Mouse (Mus musculus) mouse trophoblast stem cell (cell line): ENCODE measurements around the gene Med21.

Source experiments
- in situ Hi-C, 2 experiments: fragments of 300-500 bp; cut with MseI, MboI; formaldehyde crosslinking; loops; 2 replicates in 1 of 2; 3 replicates in 1 of 2; pipeline ENCODE4 v1.15.1; 2025

The Med21 gene

DNA sequence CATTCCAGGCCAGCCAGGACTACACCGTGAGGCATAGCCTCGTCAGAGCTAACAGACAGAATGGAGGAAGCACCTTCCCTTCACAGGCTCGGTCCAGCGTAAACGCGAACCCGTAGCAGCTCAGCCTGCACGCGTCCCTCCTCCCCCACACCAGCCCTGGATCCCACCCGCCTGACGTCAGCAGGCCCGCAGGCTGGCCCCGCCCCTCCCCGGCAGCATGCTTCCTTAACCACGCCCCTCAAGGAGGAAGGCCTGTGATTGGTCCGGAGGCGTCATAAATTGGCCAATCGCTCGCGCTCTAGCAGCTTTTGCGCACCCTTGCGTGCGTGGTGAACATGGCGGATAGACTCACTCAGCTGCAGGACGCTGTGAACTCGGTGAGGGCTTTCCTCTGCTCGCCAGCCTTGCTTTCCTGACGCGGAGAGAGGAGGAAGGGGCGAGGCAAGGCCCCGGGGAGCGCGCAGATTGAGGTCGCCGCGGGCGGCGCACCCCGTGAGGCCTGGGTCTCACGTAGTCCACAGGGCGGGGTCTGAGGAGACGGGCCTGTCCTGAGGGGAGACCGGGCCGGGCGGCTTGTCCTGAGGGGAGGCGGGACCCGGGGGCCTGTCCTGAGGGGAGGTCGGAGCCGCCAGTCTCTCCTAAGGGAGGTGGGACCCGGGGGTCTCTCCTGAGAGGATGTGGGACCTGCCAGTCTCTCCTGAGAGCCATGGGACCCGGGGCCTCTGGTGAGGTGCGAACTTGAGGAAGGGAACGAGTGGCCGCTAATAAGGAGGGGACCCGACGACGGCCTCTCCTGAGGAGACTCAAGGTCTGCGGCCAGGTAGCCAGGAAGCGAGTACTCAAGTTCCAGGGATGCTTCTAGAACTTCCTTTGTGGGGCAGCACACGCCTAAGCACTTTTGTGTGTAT, at the start of gene Med21, which contains the start of gene Tm7sf3:
Gene Med21 (plus strand): TSS at position 272 of the 908 bp plus-strand sequence.
Gene Tm7sf3 (minus strand): TSS at position 549 of the 908 bp plus-strand sequence.
- in situ Hi-C loops = no loop called here

DNA sequence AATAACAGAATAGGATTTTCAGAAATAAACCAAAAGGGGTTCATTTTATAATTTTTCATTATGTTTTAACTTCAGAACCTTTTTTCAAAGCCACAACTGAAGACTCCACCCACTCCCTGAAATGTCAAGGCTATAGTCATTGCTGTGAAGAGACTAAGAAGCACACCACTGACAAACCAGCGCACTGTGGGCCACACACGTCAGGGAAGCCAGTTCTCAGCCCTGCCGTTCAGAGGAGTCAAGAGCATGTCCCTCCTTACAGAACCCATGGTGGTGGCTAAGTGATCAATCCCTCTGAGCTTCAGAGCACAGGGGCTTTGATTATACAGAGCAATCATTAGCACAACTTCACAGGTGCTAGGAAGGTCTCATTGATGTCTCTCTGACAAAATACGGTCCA, 39.7 kb upstream of the Med21 start:
- in situ Hi-C loops = no loop called here

DNA sequence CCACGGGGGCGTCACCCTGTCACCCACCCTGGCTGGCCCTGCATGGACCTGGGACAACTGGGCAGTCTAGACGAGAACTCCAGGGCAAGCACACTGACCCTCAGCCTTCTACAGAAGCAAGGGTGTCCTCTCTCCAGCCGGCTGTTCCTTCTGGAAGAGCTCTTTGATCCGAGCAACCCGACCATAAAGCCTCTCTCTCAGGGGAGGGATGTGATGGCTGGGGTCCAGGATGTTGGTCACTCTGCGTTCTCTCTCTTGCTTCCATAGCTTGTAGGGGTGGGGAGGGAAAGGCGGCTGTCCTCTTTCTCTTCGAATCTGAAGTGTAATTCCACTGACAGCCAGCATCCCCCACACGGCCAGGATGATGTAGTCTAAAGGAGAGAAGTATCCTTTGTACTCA, 38.7 kb upstream of the Med21 start:
- in situ Hi-C loops = no loop called here

DNA sequence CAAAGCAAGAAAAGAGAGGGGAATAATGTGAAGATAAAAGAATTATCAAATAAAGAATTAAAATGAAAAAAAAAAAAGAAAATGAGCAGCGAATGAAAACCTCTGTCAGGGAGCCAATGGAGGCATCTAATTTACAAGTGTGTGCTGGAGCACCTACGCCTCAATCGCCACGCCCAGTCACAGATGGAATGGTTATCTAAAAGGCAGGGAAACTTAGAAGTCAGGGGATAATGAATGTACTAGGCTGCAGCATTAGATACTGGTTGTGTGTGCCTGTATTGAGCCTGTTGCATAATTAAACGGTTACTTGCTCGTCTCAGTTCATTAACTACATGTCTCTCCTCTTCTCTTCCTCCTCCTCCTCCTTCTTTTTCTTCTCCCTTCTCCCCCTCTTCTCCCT, 31.0 kb upstream of the Med21 start:
- in situ Hi-C loops = no loop called here

DNA sequence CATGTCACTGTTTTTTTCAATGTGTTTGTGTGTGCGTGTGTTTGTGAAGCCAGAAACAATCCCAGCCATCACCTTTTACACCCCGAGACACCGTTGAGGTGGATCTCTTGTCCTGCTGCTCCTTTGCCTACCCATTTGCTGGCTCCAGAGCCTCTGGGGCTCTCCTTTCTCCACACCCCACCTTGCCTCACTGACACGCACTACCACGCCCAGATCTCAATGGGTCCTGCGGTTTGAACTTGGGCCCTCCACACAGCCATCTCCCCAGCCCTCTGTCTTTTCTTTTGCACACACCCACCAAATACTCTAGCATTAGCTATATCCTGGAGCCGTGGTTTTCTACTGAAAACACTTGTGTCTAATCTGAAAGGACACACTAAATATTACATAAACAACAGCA, 30.4 kb upstream of the Med21 start:
- in situ Hi-C loops = no loop called here

DNA sequence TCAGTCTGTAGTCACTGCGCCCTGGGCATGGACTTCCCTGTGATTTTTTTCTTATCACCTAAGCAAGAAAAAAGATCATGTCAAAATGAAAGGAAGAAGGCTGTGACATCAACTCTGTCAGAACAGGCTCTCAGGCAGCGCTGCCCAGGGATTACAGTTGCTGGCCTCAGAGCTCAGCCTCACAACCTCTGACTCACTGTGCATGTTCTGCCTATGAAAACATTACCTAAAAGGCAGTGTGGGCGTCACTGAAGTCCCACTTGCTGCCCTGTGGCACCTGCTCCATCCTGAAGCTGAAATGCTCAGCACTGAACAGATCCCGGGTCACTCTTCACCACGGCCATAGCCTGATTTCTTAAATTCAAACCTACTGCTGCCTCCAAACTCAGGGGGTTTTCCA, 29.6 kb upstream of the Med21 start:
- in situ Hi-C loops = no loop called here

DNA sequence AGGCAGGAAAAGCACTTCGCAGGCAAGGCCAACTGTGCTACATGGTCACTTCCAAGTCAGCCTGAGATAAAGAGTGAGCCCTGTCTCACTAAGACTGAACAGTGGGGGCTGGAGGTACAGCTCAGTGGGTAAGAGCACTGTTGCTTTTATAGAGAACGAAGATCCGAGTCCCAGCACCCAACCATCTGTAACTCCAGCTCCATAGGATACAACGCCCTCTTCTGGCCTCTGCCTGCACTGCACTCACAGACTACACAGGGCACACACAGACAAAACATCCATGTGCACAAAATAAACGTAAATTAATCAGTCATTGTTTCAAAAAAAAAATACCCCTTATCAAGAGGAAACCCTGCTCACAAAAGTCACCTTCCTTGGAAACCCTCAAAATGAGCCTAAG, 28.4 kb upstream of the Med21 start:
- in situ Hi-C loops = no loop called here

DNA sequence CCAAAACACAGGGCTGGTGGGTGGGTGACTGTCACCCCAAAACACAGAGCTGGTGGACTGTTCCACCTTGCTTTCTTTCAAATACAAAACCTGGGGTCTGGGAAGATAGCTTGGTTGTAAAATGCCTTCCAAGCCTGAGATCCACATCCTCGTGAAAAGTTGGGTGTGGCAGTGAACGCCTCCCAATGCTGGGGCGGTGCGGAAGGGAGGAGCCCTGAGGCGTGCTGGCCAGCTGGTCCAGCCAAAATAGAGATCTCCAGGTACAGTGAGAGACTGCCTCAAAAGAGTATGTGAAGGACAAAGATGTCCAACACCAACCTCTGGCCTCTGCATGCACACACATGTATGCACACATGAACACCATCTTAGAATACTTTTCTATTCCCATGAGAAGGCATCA, 27.8 kb upstream of the Med21 start:
- in situ Hi-C loops = no loop called here

DNA sequence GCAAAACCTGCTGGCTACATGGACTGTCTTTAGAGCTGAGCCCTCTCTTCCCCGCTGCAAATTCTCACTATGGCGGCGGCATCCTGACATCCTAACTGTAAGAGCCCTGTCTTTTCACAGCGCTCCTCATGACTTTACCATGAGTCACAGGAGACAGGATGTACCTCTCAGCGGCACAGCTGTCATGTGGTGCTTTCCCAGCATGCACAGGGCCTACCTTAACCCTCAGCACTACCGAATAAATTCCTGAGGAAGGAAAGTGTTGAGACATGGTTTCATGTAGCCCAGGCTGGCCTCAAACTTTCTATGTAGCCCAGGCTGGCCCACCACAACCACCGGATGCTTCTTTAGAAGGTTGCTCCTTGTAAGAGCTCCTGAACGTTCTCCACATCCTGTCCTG, 26.5 kb upstream of the Med21 start:
- in situ Hi-C loops = no loop called here

DNA sequence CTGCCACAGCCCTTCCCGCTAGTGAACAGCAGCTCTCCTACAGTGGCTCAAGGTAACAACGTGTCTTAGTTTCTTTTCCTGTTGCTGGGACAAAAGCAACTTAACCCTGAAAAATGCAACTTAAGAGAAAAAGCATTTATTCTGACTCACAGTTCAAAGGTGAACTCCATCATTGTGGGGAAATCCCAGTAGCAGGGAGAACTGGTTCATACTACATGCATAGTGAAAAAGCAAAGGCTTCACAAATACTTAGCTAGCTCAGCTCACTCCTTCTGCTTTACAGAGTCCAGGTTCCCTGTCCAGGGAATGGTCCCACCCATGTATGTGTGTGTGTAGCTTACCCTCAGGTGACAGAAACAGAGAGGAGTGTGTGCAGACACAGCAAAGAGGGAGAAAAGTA, 25.7 kb upstream of the Med21 start:
- in situ Hi-C loops = no loop called here

DNA sequence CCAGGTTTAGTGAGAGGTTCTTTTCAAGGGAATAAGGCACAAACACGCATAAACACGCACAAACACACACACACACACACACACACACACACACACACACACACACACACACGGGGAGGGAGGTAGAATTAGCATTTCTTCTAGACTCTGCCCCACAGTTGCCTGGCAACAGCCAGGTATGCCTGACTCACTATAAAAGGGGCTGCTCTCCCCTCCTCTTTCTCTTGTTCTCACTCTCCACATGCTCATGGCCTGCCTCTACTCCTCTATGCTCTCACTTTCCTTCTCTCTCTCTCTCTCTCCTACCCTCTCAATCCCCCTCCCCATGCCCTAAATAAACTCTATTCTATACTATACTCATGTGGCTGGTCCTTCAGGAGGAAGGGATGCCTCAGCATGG, 14.2 kb upstream of the Med21 start:
- in situ Hi-C loops = no loop called here

DNA sequence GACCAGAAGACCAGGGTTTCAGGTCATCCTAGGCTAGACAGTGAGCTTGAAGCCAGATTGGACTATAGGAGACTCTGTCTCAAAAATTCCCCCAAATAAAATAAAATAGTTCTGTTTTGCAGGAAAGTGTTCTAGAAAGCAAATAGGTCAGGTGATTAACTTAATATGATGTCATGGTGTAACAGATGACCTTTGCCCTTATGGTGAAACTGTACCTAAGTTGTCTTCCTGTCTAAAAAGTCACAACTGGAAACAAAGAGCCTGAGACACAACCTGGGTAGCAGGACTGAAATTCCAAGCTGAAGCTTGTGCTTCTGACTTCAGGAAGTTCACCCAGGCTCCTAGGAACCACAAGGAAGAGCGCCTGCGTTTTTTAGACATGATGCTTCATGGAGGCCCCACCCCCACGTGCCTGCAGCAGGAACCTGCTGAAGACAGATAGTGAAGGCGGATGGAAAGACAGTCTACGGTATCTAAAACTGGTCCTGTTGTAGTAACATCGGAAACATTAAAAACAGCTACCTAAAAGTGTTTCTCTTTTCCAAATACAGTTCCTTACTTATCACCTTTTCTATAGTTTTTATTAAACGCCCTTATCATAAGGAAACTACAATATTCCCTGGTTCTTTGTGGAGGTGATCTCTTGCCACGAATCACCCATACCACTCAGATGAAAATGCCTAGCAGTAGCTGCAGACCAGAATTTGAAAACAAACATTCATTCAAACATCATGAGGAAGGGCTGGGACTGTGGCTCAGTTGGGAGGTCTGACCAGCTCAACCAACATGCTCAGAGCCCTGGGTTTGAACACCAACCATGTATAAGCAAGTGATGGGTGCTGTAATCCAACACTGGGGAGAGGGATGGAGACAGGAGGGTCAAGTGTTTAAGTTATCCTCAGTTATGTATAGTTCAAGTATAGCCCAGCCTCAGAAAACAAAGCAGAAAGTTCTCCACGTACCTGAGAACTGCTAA, 12.3 kb upstream of the Med21 start:
- in situ Hi-C loops = no loop called here

DNA sequence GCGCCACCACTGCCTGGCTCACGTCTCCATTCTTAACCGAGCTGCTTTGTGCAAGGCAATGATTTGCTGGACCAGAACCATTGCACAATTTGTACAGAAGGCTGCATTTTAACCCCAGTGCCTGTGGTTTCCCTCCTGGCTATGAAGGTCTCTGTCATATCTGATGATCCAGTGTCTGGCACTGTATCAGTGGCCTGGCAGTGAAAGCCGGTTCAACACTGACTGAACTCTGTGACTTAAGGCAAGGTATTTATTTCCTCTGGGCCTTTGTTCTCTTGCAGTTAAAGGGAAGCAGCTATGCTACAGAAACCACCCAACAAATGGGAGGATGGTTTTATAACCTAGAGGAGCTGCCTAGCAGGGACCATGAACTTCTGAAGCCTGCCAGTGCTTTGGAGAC, 11.4 kb upstream of the Med21 start:
- in situ Hi-C loops = no loop called here

DNA sequence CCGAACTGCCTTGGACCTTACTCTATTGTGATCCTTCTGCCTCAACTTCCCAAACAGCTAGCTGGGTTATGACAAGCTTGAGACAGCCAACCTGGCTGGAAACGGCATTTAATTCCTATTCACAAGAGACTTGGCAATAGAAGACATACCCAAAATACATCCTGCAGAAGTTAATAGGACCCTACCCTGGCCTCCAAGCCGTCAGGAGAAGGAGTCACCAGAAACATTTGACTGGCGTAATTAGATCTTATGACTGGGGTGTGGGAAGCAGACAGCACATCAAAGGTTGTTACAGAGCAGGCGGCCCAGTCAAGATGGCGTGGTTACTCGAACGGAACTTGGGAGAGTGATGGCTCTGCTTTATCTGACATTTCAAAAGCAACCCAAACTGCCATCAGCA, 10.5 kb upstream of the Med21 start:
- in situ Hi-C loops = no loop called here

DNA sequence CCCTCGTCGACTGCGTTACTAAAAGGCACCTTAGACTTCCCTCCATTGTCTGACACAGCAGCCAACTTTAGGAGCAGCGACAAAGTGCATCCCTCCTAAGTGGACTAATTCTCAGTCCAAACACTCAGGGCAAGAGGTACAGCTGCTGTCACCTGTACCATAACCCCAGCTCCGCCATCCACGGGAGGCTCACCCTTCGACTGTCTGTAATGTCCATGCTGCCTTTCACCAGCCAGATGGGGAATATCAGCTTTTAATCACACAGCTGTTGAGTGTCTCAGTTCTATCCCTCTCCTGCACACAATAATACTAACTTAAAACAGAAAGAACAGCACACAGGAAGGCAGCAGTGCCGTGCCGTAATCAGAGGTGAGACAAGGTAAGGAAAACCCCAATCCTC, 9.9 kb upstream of the Med21 start:
- in situ Hi-C loops = no loop called here

DNA sequence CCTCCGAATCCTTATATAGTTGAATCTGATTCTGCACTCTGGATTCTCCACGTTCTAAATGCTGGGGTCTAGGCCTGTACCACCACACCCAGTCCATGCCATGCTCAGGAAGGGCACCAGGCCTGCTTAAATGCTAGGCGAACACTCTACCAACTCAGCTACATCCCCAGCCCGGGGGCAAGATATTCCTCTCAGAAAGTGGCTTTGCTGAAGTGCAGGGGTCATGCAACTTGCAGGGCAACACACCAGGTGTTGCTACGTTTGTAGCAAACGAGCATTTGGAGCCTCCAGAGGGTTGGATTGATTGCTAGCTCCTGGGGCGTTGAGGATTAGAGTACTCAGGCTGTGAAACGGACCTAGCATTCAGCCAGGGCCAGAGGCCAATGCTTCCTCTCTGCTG, 9.2 kb upstream of the Med21 start:
- in situ Hi-C loops = no loop called here

DNA sequence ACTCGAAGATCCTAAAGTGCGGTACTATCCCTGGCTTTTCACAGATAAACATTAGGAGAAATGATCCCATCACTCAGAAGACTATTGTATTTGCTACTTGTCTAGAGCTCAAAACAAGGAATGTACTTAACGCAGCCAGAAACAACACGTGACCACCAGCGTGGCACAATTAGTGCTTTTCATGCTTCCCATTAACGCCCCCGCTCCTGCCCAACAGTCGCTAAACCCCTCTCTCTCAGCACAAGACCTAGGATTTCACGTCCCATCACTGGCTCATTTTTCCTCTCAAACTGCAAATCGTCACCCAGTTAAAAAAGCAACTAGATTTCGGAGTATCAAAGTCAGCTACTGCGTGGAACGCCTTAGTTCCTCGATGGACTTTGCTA, 8.7 kb upstream of the Med21 start:
- in situ Hi-C loops = no loop called here

DNA sequence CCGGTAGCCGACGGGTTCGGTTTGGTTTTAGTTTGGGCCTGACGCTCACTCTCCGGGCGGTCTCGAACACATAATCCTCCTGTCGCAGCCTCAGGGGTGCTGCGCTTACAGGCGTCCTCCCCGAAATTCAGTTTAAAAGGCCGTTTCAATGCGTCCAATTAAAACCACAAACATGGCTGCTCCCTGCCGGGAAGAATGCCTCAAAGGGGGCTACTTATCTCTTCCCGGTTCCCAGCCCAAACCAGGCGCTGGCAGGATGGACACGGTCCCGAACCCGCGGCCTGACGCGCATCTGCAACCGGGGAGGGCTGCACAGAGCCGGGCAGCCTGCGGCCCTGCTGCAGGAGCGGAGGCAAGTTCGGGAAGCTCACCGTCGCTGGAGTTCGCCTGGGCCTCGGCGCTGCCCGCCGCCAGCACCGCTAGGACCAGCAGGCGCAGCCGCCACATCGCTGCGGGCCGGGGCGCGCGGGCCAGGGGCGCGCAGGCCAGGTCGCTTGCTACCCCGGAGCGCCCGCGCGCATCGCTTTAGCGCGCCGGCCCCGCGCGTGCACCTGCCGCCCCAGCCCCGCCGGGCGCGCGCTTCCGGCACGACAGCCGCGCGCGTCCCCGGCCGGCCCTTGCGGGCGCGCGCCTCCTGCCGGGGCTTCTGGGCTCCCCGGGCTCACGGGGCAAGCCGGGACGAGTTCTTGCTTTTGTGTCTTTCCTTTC, 8.2 kb upstream of the Med21 start:
- in situ Hi-C loops = no loop called here

DNA sequence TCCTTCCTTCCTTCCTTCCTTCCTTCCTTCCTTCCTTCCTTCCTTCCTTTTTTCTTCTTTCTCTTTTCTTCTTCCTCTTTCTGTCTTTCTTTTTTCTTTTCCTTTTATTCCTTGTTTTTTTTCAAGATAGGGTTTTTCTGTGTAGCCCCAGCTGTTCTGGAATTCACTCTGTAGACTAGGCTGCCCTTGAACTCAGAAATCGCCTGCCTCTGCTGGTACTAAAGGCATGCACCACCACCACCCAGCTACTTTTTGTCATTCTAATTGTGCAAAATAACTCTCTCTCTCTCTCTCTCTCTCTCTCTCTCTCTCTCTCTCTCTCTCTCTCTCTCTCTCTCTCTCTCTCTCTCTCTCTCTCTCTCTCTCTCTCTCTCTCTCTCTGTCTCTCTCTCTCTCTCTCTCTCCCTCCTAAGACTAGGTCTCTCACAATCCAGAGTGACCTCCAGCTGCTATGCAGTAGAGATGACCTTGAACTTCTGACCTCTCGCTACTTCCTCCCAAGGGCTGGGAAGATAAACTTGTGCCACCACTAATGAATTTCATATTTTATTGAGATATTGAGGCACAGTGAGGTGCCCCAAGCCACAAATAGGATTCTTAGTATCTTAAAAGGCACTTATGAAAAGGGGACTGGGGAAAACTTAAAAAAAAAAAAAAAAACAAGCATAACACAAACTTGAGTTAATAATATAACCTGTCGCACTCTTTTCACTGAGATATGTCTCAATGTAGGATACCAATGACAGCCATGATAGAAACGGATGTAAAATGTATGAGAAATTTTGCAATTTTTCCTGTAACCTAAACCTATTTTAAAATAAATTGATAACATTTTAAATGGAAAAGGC, 7.4 kb upstream of the Med21 start:
- in situ Hi-C loops = no loop called here

DNA sequence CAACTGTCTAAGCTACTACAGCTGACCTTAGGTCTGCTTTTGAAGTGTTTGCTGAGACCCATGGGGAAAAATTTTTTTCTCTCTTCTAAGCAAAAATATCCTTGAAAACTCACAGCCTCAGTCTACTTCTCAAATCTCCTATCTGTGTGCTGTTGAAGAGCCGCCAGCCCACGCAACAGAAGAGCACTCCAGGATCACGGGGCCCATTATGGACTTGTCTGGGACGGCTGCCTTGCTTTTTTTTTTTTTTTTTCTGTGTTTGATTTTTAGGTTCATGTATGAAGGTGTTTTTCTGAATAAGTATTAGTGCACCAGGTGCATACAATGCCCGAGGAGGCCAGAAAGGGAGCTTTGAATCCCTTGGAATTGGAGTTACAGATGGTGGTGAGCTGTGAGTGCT, 5.9 kb upstream of the Med21 start:
- in situ Hi-C loops = no loop called here
